Mouse (Mus musculus) gastrocnemius, postnatal 14 days (tissue): ENCODE data around the gene Spaca1. TPM values are rescaled to one million over a fixed set of nuclear protein-coding genes. Genes with fewer than 3 reads are reported as not detected.
"Not testable (repeated sequence)": the region's sequence is repeated elsewhere in the genome, so short reads cannot be mapped to it uniquely, and the experiment has no call there.

Source experiments
- DNase-seq: peaks from one replicate; pipeline ENCODE4 v3.0.0; 2021; ENCODE audit warnings: mixed read lengths
- intact Hi-C: fragments of 180-260 bp; cut with DNase I; formaldehyde crosslinking; loops from one replicate; pipeline ENCODE4 v1.15.1; 2025; ENCODE audit warnings: low total_unique reads
- long read RNA-seq, 2 experiments: library from polyadenylated mRNA; stranded (forward); transcript quantifications; one replicate each; pipeline ENCODE4 v2.0.0; 2021
- total RNA-seq, 2 experiments: library from RNA; stranded (reverse); gene quantifications; 2 replicates each; pipeline ENCODE4 v1.2.3; 2021

The Spaca1 gene
- total RNA-seq: not detected
- long read RNA-seq, experiment 1: 0 reads
- long read RNA-seq, experiment 2: 0 reads

- peak; percentile 4 for DNase-seq
- intact Hi-C loops: no loop called here
Measured at GRCm38 (mm10) chr4:34049571-34050255, at the start of gene Spaca1. Gene Spaca1 (minus strand): TSS chr4:34050191.

- DNase-seq, intact Hi-C loops: not testable (repeated sequence)
Measured at GRCm38 (mm10) chr4:34087286-34087685, 37.3 kb upstream of the Spaca1 start.

- intact Hi-C loops: no loop called here
- DNase-seq: no peak
Measured at GRCm38 (mm10) chr4:34081064-34081463, 31.1 kb upstream of the Spaca1 start.

GRCm38 (mm10) chr4:34069002-34069401, 19.0 kb upstream of the Spaca1 start:
- intact Hi-C loops: no loop called here
- no peak for DNase-seq

- intact Hi-C loops: no loop called here
Measured at GRCm38 (mm10) chr4:34058320-34058719, 8.3 kb upstream of the Spaca1 start.

GRCm38 (mm10) chr4:34026771-34027170, 23.2 kb downstream of the Spaca1 start:
- intact Hi-C loops: no loop called here
- no peak for DNase-seq

More at GRCm38 (mm10) chr4:34058320-34058719, 8.3 kb upstream of the Spaca1 start:
- no peak for DNase-seq

GRCm38 (mm10) chr4:34021456-34021855, 28.5 kb downstream of the Spaca1 start:
- intact Hi-C loops: no loop called here
- DNase-seq: no peak

GRCm38 (mm10) chr4:33996382-33996781, 53.6 kb downstream of the Spaca1 start:
- no peak for DNase-seq

GRCm38 (mm10) chr4:33992687-33993086, 57.3 kb downstream of the Spaca1 start:
- intact Hi-C loops: no loop called here
- no peak for DNase-seq

More at GRCm38 (mm10) chr4:33996382-33996781, 53.6 kb downstream of the Spaca1 start:
- intact Hi-C loops: no loop called here

- intact Hi-C loops: no loop called here
- DNase-seq: no peak
Measured at GRCm38 (mm10) chr4:33988466-33989089, 61.4 kb downstream of the Spaca1 start.

Other genes with a start within 250 kb of the Spaca1 start
- 1 to 10 TPM; 1.8 to 2.1 TPM for gene Cnr1, start 125.6 kb downstream of the Spaca1 start, total RNA-seq